In the genomic region with DNA sequence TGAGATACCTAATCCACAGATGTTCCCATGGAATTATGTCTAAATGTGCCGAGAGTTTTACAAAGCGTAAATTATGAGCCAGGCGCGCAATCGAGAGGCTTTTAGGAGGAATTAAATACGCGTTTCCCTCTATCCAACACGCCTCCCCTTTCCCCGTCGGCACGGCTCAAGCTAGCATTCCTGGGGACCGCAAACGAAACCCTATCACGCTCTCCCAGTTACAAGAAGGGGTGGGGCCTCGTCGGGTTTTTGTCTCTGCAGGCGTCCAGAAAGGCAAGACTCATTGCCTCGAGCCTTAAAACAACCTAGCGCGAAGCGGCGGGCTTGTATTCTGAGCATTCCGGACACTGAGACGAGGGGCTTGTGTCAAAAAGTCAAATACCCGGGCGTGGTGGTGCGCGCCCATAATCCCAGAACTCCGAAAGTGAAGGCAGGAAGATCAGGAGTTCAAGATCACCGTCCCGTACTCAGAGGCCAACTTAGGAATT, we compare ENCODE assay signal across 8 mouse cellular contexts. TPM values are rescaled to one million over a fixed set of nuclear protein-coding genes. Genes with fewer than 3 reads are reported as not detected.
DNase-seq lines count a peak whose midpoint lies in the region; ATAC-seq lines count a peak whose summit lies in the region.

No protein-coding gene starts in this region.

- H3K27me3 ChIP-seq in hindbrain, embryonic 14.5 days (ENCODE audit: control insufficient read depth, insufficient read depth, low read length) = no peaks in the 10 kb centered on the region
- no peaks in the 10 kb centered on the region for H3K27me3 ChIP-seq in megakaryocyte, embryonic 14.5 days (replicated peaks)

- intact Hi-C loops in left cerebral cortex, postnatal 36 days (cut with DNase I) = loop anchor here (2.0 kb wide), 2 partner anchors 28 to 74 kb away; a partner anchor contains a TSS

- peak; percentile 55 for ATAC-seq in hindbrain, embryonic 14.5 days (ENCODE audit: low FRiP score)

- peaks cover 21% of the 10 kb centered on the region for H3K36me3 ChIP-seq in hindbrain, embryonic 14.5 days (replicated peaks; ENCODE audit: control insufficient read depth, insufficient read depth)
- H3K36me3 ChIP-seq in megakaryocyte, embryonic 14.5 days (replicated peaks; ENCODE audit: low read length) = peaks cover 34% of the 10 kb centered on the region

- H3K4me2 ChIP-seq in hindbrain, embryonic 14.5 days (replicated peaks) = peak overlapping the region; percentile 88

- peak; percentile 89 for DNase-seq in R1 (ENCODE audit: low read depth, low spot score)
- peak; percentile 60 to 62 for DNase-seq in cerebellum, postnatal 14 days
- peak; percentile 24 to 29 for DNase-seq in frontal cortex, postnatal 25 days (ENCODE audit: low spot score in 2 of 2)
- peak; percentile 51 for DNase-seq in hindbrain, embryonic 14.5 days (ENCODE audit: low spot score)
- DNase-seq in left cerebral cortex, postnatal 36 days (ENCODE audit: low spot score in 2 of 2) = peak; percentile 50
- peak; percentile 39 to 57 for DNase-seq in right cerebral cortex, adult 2 months (ENCODE audit: low spot score in 2 of 2)
- peak; percentile 51 for DNase-seq in urinary bladder, postnatal 25 days (ENCODE audit: low spot score)

- peak overlapping the region; percentile 76 for H3K4me3 ChIP-seq in hindbrain, embryonic 14.5 days (replicated peaks; ENCODE audit: low read length)
- H3K4me3 ChIP-seq in megakaryocyte, embryonic 14.5 days (replicated peaks) = peak overlapping the region; percentile 97

- H3K9ac ChIP-seq in hindbrain, embryonic 14.5 days = peak overlapping the region; percentile 64

- peaks cover 11% of the 10 kb centered on the region for H3K4me1 ChIP-seq in hindbrain, embryonic 14.5 days (replicated peaks; ENCODE audit: control insufficient read depth, insufficient read depth, low read length)
- H3K4me1 ChIP-seq in megakaryocyte, embryonic 14.5 days = peaks cover 66% of the 10 kb centered on the region

- 3% methylated on average over 31 of the region's 31 CpGs for WGBS in hindbrain, embryonic 14.5 days

- H3K27ac ChIP-seq in hindbrain, embryonic 14.5 days = peak overlapping the region; percentile 65

- no peaks in the 10 kb centered on the region for H3K9me3 ChIP-seq in hindbrain, embryonic 14.5 days (ENCODE audit: control insufficient read depth, low read length)
- H3K9me3 ChIP-seq in megakaryocyte, embryonic 14.5 days = no peaks in the 10 kb centered on the region

RNA-seq across cellular contexts. Expression of a gene that starts 0.7 kb away (rescaled TPM):
- 137 and 152 TPM in 2 replicates for polyA plus RNA-seq in hindbrain, embryonic 14.5 days (2014; fragmentation: Nextera tagmentation; extraction: Ambion mirVana)
- total RNA-seq in left cerebral cortex, postnatal 36 days (2021) = 10 to 100 TPM; 67.7 to 83.3 TPM
- 5.6 and 15.5 TPM in 2 replicates for polyA plus RNA-seq in megakaryocyte, embryonic 14.5 days (2012; ENCODE audit: insufficient read depth, low replicate concordance)

RNA-seq across cellular contexts. Expression of a gene that starts 23.6 kb away (rescaled TPM):
- 43.8 and 46.9 TPM in 2 replicates for polyA plus RNA-seq in hindbrain, embryonic 14.5 days (2014; fragmentation: Nextera tagmentation; extraction: Ambion mirVana)
- 100 to 1,000 TPM; 158 to 214 TPM for total RNA-seq in left cerebral cortex, postnatal 36 days (2021)
- polyA plus RNA-seq in megakaryocyte, embryonic 14.5 days (2012; ENCODE audit: insufficient read depth, low replicate concordance) = 12.9 and 13.9 TPM in 2 replicates

RNA-seq across cellular contexts. Expression of a gene that starts 56.7 kb away (rescaled TPM):
- polyA plus RNA-seq in hindbrain, embryonic 14.5 days (2014; fragmentation: Nextera tagmentation; extraction: Ambion mirVana) = 0.22 and 0.88 TPM in 2 replicates
- not detected for total RNA-seq in left cerebral cortex, postnatal 36 days (2021)
- polyA plus RNA-seq in megakaryocyte, embryonic 14.5 days (2012; ENCODE audit: insufficient read depth, low replicate concordance) = 30.8 and 297 TPM in 2 replicates

Comparison
In these comparisons a context has a peak if more than half of its experiments do, and no peak if none do; other contexts are left out.
1. Peak in every context shown above with its lines: DNase-seq, ATAC-seq, H3K4me3 ChIP-seq and H3K27ac ChIP-seq.
2. DNase-seq: peak in every context shown above with its lines; median percentile 89 in R1; 61 in cerebellum, postnatal 14 days; 51 in hindbrain, embryonic 14.5 days; 51 in urinary bladder, postnatal 25 days; 50 in left cerebral cortex, postnatal 36 days; 48 in right cerebral cortex, adult 2 months; 26 in frontal cortex, postnatal 25 days.
3. RNA of a gene that starts 56.7 kb away (polyA plus RNA-seq): 30.8 to 297 TPM in megakaryocyte, embryonic 14.5 days; 0.22 to 0.88 TPM in hindbrain, embryonic 14.5 days; every median in the first group is over 10 times any median in the second.